In genomic region chr16:38368336-38368735, GRCm38 (mm10) we compare ENCODE assay signal across 9 mouse cellular contexts. TPM values are rescaled to one million over a fixed set of nuclear protein-coding genes. Genes with fewer than 3 reads are reported as not detected.
DNase-seq lines count a peak whose midpoint lies in the region; ATAC-seq and TF ChIP-seq lines count a peak whose summit lies in the region.
"Had no signal": no experiment of that assay in that cellular context is flagged by ENCODE, and none has a peak within 500 bp of the region (broad histone marks: within the 10 kb centered on the region; RNA-seq: fewer than 3 reads in every experiment).

No protein-coding gene starts in this region.

- peak overlapping the region; percentile 96 for H3K27ac ChIP-seq in gastrocnemius, adult 2 months
- H3K27ac ChIP-seq: neural tube, embryonic 12.5 days had no signal

- DNase-seq in gastrocnemius, adult 2 months, result peak; percentile 56
- DNase-seq in gastrocnemius, postnatal 4 days (ENCODE audit: low spot score in 2 of 2), result no peak
- peak; percentile 83 for DNase-seq in Muller cell, postnatal 12 days (ENCODE audit: inconsistent ontology term)
- peak; percentile 81 to 92 for DNase-seq in frontal cortex, postnatal 36 days (ENCODE audit: low spot score in 2 of 2)
- DNase-seq in left cerebral cortex, postnatal 10 days (ENCODE audit: extremely low spot score in 1 of 2, low spot score in 2 of 2), result peak; percentile 51 to 67
- no peak for DNase-seq in thymus, postnatal 25 days
- no peak for DNase-seq in embryo, embryonic 11 days

- no peak for ATAC-seq in megakaryocyte progenitor cell, adult 5-6 weeks (replicated peaks; ENCODE audit: poor library complexity)

- H3K4me3 ChIP-seq in gastrocnemius, adult 2 months, result peak overlapping the region; percentile 15; the same call in 1 of the 2 replicates
- H3K4me3 ChIP-seq: neural tube, embryonic 12.5 days had no signal

- intact Hi-C loops in gastrocnemius, adult 2 months (cut with DNase I), result no loop called here
- intact Hi-C loops in left cerebral cortex, postnatal 10 days (cut with DNase I), result no loop called here

- no peak for TF ChIP-seq CTCF in gastrocnemius, adult 2 months (IDR thresholded peaks at IDR 0.05)

RNA-seq across cellular contexts. Expression of gene Popdc2, which starts 6.3 kb away (rescaled TPM):
- 10 to 100 TPM; 55.5 to 61.6 TPM for total RNA-seq in gastrocnemius, adult 2 months (2021)
- total RNA-seq in gastrocnemius, postnatal 4 days (2021), result 10 to 100 TPM; 42.5 to 57.1 TPM
- under 1 TPM in 1 of 2 experiments, not detected in 1; 0.53 TPM for total RNA-seq in left cerebral cortex, postnatal 10 days (2021)
- total RNA-seq in megakaryocyte progenitor cell, adult 5-6 weeks (2015), result 0.27 and 0.62 TPM in 2 replicates
- total RNA-seq in megakaryocyte progenitor cell, adult 5-6 weeks (2017), result not detected in 2 replicates

RNA-seq across cellular contexts. Expression of gene Gm21987, which starts 21.5 kb away (rescaled TPM):
- not detected for total RNA-seq in gastrocnemius, adult 2 months (2021)
- not detected for total RNA-seq in gastrocnemius, postnatal 4 days (2021)
- total RNA-seq in left cerebral cortex, postnatal 10 days (2021), result not detected
- total RNA-seq in megakaryocyte progenitor cell, adult 5-6 weeks (2015), result not detected in 2 replicates
- total RNA-seq in megakaryocyte progenitor cell, adult 5-6 weeks (2017), result not detected in 2 replicates

RNA-seq across cellular contexts. Expression of gene Cox17, which starts 21.5 kb away (rescaled TPM):
- total RNA-seq in gastrocnemius, adult 2 months (2021), result 100 to 1,000 TPM; 138 to 190 TPM
- 100 to 1,000 TPM; 109 to 129 TPM for total RNA-seq in gastrocnemius, postnatal 4 days (2021)
- total RNA-seq in left cerebral cortex, postnatal 10 days (2021), result 10 to 100 TPM; 47.3 to 59.1 TPM
- 95.3 and 110 TPM in 2 replicates for total RNA-seq in megakaryocyte progenitor cell, adult 5-6 weeks (2015)
- 294 and 340 TPM in 2 replicates for total RNA-seq in megakaryocyte progenitor cell, adult 5-6 weeks (2017)

RNA-seq across cellular contexts. Expression of gene Maats1, which starts 26.4 kb away (rescaled TPM):
- not detected for total RNA-seq in gastrocnemius, adult 2 months (2021)
- under 1 TPM in 1 of 2 experiments, not detected in 1; 0.20 TPM for total RNA-seq in gastrocnemius, postnatal 4 days (2021)
- total RNA-seq in left cerebral cortex, postnatal 10 days (2021), result 1 to 10 TPM in 1 of 2 experiments, under 1 TPM in 1; 0.88 to 1.1 TPM
- not detected in 2 replicates for total RNA-seq in megakaryocyte progenitor cell, adult 5-6 weeks (2015)
- total RNA-seq in megakaryocyte progenitor cell, adult 5-6 weeks (2017), result not detected in 2 replicates

Comparison
In these comparisons a context has a peak if more than half of its experiments do, and no peak if none do; other contexts are left out.
1. DNase-seq: peak in gastrocnemius, adult 2 months (single experiment), Muller cell, postnatal 12 days (single experiment), frontal cortex, postnatal 36 days (2 of 2) and left cerebral cortex, postnatal 10 days (2 of 2); none in gastrocnemius, postnatal 4 days (0 of 2), thymus, postnatal 25 days (single experiment) and embryo, embryonic 11 days (single experiment).
2. RNA of gene Popdc2, which starts 6.3 kb away (total RNA-seq): 55.5 to 61.6 TPM in gastrocnemius, adult 2 months and 42.5 to 57.1 TPM in gastrocnemius, postnatal 4 days; 0.27 to 0.62 TPM in megakaryocyte progenitor cell, adult 5-6 weeks and 0.53 TPM in left cerebral cortex, postnatal 10 days; every median in the first group is over 10 times any median in the second.